Mouse (Mus musculus): ENCODE data around the gene Fscn2.
A peak's percentile ranks its signal among the peaks of the same experiment; 100 is the strongest.

Gene Fscn2

DNA sequence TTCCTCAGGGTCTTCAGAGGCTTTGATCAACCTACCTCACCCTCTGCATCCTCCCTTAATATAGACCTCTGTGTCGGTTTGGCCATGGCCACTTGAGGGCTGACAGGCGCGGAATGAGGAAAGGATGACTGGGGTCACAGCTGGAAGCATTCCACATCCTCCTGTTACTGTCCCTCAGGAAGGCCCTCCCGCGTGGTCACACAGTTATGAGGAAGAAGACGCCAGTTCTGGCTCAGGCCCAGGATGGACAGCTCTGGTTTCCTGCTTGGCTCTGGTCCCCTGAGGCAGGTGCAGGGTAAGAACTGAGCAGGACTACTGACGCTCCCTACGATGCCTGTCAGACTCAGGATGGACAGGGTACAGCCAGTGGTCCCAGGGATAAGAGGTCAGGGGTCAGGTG is 1.3 kb upstream of the Fscn2 start:
- DNase-seq (ENCODE audit: low spot score), result no peak

DNA sequence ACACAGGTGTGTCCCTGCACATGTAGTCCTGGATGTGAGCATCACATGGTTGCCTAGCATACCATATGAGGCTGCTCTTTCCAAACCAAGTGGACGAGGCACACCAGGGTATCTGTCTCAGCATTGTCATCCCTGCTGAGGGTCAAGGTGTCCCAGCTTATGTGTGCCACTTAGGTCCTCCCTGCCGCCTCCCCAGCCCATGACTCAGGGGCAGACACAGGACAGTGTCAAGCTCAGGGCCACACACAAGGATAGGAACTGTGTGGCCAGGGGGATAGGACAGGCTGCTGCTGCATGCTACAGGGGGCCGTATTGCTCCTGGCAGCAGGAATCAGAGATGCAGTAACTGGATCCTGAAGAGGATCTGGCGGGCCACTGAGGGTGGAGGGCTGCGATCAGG is 579 bp upstream of the Fscn2 start:
- no peak for DNase-seq (ENCODE audit: low spot score)

DNA sequence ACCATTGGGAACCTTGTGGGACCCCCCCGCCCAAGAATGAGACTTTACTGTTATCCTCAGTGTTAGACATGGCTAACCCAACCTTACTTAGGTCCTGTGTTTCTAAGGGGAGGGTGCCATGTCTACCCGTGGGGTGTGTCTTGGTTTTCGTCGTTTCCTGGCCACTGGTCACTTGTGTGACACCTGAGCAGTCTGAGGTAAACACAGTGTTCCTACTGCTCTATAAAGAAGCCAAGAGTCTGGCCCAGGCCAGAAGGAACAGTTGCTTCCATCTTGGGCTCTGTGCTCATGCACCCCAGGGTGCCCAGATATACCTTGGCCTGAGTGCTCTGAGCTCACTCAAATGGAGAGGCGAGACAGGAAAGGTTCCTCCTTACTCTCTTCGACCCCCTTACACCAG is 1.6 kb downstream of the Fscn2 start:
- DNase-seq (ENCODE audit: low spot score), result no peak

DNA sequence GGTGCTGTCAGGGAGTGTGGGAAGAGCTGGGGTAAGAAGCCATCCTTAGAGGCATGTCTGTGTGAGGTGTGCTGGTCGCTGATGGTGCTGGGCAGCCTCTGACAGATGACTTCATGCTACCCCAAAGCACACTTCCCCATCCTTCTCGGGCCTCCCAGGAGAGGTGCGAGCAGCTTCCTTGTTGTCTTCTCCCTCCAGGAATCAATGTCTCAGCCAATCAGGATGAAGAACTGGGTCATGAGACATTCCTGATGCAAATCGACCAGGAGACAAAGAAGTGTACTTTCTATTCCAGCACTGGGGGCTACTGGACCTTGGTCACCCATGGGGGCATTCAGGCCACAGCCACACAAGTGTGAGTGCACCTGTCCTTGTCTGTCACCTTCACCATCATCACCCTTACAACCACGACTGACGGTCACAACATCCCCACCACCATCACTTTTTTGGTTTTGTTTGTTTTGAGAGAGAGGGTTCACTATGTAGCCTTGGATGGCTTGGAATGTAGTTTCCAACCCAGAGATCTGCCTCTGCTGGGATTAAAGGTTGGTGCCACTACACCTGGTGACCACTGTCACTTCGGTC is 5.2 kb downstream of the Fscn2 start:
- DNase-seq (ENCODE audit: low spot score), result no peak

DNA sequence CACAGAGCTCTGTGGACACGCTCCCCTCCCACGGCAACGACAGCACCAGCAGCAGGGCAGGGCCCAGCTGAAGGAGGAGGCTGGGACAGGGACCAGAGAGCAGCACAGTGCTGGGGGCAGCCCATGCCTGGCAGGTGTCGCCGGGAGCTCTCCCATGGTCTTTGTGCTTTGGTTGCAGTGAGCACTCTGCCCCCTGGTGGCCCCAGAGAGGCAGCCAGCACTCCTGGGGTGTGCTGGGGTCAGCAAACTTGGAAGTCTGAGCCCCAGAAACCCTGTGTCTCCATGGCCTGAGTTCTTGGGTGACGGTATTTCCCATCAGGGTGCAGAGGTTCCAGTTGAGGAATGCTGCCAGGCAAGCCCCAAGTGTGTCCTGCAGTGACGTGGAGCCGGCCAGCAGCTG is 8.3 kb downstream of the Fscn2 start:
- peak; percentile 71 for DNase-seq (ENCODE audit: low spot score)

DNA sequence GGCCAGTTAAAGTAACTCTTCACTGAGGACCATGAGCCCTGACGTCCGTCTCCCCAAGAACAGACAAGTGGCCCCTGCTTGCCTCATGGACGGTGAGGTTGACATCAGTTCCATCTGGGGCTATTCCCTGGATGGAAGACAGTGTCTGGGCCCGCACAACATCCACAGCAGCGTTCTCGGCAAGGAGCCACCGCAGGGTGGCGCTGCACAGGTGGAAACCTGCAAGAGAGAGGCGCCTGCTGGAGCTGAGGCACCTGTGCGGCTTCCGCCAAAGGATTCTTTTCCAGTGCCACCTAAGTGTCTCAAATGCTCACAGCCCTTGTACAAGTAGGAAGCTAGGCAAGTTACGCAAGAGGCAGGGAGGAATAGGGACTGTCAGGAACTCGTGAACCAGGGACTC is 11.7 kb downstream of the Fscn2 start:
- no peak for DNase-seq (ENCODE audit: low spot score)

DNA sequence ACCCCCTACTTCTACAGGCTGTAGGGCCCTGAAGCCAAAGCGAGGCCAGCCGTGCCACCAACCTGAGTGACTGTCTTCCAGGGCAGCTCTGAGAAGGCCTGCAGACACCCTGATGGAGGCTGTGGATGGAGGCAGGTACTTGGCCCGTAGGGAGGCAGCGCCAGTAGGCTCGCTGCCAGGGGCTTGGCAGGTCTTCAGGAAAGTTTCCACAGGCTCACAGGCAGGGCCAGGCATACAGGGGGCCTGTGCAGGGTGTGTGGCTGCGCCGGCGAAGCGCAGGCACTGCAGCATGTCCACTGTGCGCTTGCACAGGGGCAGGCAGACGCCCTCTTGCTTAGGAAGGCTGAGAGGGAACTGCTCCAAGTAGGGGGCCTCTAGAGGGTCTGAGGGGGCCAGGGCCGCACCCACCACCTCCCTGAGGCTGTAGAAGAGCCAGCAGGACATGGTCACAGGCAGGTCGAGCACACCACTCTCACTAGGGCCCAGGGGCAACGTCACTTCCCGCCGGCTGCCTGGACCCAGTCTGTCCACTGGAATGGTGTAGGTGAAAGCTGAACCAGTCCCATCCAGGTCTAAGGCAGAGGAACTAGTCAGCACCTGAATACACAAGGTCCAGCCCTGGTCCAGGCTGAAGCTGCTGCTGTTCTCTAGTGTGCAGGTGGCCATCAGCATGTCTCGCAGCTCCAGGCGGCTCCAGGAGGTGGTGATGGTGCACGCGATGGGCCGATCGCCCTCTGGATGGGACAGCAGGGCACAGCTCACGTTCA is 12.7 kb downstream of the Fscn2 start:
- no peak for DNase-seq (ENCODE audit: low spot score)

DNA sequence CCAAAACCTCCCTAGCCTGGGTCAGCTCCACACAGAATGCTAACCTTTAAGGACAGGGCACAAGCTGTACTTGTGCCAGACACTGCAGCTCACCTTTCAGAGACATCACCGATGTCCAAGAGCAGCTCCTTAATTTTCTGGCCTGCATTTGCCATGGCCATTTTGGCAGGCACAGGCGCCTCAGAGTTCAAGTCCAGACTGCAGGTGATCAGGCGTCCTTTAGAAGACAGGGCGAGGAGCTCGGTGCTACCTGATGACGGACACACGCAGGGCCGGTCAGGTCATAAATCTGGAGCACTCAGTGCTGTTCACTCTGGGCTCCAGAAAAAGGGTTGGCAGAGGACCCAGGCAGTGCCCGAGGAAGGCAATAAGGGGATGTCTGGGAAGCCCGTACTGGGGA is 14.0 kb downstream of the Fscn2 start:
- DNase-seq (ENCODE audit: low spot score), result no peak

DNA sequence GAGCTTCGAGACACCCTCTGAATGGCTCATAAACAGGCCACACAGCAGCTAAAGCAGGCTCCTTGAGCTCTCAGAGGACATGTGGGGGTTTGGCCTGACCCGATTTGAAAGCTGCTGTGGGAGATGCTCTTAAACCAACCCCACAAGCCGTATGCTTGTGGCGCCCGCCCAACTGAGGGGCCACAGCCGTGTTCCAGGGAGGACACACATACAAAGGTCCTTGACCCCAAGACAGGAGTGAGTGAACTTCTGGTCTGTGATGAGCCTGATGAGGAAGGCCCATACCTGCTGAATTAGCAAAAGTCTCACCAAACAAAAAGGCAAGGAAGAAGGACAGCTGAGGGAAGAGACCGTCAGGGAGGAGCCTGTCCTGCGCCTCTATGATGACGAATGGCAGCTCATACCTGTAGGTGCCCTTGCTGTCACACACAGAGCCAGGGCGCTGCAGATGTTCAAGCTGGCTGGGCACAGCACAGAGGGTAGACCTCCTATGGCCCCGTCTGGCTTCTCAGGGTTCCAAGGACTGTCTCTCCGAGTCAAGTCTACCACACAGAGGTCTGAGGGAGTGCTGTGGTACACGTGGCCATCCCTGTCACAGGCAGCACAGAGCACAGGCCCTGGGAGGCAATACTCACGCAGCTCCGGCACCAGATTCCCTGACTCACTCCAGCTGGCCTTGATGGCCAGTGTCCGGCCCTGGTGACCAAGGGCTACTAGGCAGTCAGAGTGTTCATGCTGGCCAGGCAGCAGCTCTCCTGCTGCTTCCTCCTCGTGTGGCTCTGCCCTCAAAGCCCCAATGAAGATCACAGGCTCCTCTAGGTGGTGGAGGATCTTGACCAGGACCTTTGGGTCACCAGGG is 15.2 kb downstream of the Fscn2 start:
- no peak for DNase-seq (ENCODE audit: low spot score)

DNA sequence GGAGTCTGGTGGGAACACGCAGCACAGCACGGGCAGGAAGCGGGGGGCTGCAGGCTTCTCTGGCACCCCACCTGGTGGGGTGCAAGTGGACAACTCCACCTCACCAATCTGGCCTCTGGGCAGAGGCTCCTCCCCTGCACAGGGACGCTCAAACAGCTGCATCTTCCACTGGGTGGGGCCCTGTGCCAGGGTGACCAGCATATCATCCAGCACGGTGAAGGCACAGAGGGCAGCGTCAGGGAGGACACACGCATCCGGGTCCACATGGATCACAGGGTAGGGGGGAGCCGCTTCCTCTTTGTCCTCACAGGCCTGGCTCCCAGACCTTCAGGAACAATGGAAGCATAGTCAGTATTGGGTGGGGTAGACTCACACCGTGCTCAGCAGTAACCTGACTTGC is 16.0 kb downstream of the Fscn2 start:
- no peak for DNase-seq (ENCODE audit: low spot score)

DNA sequence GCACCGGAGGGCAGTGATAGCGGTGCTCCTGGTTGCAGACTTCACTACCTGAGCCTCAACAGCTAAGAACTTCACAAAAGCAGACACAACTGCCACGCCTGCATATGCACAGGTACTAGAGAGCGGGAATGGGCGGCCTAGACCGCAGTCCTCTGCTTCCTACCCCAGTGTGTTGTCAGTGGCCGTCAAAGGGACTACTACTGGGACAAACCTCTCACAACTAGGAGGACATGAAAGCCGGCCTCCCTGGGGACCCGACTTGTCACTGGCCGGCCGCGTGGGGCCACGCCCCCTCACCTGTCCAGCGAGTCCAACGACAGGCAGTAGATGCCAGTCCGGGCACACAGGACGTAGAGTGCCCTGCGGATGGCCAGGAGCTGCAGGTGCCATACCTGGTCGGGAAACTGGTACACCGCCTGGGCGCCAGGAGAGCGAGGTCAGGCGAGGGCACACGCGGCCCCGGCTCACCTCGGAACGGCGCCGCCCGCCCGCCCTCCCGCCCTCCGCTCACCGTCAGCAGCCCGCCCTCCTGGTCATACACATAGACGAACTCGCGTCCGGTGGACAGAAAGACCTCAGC is 16.8 kb downstream of the Fscn2 start:
- DNase-seq (ENCODE audit: low spot score), result no peak

DNA sequence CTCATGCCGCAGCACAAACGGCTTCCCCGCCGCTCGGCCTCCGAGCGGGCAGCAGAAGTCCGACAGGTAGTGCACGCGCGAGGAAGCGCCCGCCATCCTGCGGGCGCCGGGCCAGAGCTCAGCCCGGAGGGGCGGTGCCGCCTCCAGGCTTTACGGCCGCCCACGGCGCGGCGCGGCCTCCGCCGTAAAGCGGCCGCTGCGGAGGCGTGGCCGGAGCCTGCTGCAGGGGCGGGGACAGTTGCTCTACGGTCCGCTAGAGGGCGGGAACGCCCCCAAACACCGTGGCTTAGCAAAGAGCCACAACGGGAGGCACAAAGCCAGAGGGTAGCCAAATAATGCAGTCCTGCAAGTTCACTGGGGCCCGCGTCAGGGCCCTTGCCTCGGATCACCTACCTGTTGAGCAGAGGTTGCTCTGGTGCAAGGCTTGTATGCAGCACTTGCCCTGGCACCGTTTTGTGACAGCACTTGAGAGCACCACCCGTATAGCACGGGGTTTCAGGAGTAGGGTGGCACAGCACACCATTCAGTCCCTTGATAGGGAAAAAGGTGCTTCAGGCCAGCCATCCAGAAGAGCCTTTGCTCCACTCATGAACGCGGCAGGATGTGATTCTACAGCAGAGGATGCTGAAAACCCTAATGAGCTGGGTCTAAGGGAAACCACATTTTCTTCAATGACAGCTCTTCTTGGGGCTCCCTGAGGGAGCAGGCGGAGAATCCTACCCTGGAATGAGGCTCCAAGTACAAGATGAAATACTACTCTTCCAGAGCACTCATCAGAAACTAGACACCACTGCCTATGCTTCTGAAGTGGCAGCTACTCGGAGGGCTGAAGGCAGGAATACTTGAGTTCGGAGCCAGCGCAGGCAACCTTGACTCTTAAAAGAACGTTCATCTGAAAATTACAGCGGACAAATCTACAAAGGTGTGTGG is 17.5 kb downstream of the Fscn2 start, which contains the start of gene Faap100:
Gene Faap100 (minus strand): TSS at position 154 of the 930 bp plus-strand sequence.
- DNase-seq (ENCODE audit: low spot score), result peak; percentile 88

DNA sequence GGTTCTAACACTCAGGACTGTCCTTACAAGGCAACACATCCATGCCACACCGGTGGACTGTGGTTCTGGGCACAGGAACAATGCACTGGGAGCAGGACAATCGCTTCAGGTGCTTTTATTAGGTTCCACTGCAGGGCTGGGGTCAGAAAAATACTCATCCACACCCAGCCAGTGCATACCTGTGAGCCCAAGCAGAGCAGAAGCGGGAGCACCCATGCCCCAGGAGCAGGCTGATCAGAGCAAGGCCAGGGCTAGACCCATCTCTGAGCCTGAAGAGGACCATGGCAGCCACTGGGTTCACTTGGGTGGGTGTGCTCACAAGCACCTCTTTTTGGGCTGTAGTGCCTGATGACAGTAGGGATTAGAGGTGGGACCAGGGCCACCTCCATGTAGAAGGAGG is 18.9 kb downstream of the Fscn2 start:
- no peak for DNase-seq (ENCODE audit: low spot score)

DNA sequence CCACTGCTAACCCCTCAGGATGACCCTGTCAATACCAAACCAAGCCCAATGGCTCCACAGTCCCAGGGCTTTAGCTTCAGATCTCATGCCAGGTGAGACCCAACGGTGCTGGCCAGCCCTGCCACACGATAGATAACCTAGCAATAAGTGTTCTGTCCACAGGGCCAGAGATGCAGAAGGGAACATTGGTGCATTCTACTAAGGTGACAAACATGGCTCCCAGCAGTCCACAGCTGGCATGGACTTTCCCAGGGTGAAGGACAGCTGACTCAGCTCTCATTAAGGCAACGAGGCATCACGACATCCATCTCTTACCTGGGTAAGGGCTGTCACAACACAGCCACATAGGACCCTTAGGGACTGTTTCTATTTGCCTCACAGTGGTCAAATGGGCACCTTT is 19.8 kb downstream of the Fscn2 start:
- DNase-seq (ENCODE audit: low spot score), result no peak

DNA sequence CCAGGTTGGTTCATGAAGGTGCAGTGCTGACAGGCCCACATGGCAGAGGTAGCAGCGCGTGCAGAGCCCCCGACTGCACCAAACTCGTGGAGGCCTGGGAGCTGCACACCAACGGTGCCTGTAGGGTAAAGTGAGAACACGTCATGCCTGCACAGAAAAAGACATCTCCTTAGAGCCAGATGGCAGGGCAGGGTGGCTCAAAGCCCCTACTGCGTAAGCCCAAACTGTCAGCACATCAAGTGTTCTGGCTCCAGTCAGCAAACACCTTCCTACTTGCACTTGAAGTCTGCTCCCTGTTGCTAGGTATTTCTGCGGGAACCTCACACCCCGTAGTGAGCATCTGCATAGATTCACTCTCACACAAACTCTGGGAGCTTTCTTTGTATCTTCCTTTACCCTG is 21.2 kb downstream of the Fscn2 start:
- DNase-seq (ENCODE audit: low spot score), result no peak

DNA sequence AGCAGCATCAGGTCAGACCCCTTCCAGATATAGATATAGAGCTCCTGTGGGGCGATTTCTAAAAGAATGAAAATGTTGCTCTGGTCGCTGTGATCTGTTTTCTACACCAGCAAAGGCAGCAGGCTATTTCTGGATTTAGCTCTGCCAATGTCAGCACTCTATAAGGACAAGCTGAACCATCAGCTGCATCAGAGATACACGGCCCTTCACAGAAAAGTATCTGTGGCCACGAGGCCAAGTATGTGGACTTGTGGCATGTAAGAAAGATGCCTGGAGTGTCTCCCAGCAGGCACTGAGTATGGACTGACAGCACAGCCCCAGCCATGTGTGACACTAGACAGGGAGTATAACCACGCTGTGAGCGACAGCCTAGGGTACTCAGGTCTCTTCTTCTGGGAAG is 25.3 kb downstream of the Fscn2 start:
- DNase-seq (ENCODE audit: low spot score), result no peak

DNA sequence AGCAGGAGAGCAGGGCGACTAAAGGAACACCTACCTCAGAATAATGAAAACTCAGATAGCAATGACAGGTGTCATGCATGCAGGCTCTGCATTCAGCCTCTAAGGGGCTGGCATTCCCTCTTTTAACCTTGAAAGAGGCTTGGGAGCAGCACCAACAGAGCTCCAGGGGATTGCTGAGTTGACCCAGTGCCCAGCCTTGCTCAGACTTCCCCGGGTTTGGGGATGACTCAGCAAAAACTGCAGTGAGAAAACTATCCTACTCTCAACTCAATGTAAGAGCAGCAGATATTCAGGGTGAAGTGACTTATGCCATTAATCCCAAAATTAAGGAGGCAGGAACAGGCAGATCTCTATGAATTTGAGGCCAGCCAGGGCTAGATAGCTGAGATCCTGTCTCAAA is 25.8 kb downstream of the Fscn2 start:
- no peak for DNase-seq (ENCODE audit: low spot score)

DNA sequence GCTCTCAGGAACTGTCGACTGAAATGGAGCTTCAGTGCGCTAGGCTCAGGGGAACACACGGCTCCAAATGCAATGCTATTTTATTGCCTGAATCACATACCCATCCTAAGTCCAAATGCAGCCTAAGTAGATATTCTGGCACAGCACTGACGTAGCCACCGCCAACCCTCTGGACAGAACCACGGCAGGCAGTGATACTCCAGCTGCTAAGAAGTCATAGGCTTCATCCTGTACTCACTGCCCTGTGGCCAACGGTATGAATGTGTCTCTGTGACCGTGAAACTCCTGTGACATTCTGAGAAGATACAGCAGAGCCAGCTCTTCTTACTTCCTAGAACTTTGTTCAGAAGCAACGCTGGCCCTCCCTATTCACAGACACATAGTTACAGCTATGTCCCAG is 27.2 kb downstream of the Fscn2 start:
- no peak for DNase-seq (ENCODE audit: low spot score)

DNA sequence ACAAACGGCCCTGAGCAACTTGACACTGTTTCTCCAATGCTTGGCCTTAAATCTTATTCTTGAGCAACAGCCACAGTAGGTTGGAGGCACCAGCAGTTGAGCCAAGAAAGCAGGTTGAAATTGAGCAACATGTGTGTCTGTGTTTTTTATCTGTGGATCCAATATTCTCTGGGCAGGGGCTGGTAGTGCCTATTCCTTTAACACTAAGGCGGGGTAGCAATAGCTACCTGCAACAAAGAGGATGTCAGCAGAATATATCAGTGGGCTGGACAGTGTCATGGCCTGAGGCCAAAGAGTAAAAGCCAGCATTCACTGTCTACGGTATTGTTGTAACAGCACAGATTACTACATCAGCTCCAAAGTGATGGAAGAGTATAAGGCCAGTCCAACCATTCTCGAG is 34.3 kb downstream of the Fscn2 start:
- no peak for DNase-seq (ENCODE audit: low spot score)

DNA sequence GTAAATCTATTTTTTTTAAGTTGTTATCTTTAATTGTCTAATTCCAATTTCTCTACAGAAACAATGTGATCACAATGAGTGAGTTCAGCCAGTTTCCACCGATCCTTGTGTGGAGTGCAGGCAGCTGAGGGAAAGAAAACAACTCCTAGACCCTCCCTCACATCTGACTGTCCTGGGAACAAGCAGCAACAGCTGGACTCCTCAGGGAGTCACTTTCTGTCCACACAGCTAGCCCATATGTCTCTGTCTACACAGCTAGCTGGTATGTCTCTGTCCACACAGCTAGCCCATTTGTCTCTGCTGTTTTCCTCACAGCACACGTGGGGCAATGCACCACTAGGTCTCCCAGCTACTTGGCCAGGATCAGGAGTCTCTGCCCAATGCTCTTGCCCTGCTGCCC is 36.3 kb downstream of the Fscn2 start:
- DNase-seq (ENCODE audit: low spot score), result no peak

DNA sequence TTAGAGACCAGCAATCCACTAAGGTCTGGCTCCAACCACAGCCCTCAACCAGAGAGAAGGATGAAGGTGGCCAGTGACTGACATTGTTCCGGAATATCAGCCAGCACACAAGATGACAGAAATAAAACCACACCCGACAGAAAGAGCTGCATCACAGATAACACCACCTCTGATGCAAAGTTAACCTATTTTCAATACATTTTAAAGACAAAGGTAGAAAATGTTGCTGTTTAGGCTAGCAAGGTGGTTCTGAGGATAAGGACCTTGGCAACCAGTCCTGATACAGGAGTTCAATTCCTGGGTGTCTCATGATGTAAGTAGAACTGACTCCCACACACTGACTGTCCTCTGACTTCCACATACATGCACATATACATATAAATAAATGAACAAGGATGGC is 38.0 kb downstream of the Fscn2 start:
- DNase-seq (ENCODE audit: low spot score), result no peak

DNA sequence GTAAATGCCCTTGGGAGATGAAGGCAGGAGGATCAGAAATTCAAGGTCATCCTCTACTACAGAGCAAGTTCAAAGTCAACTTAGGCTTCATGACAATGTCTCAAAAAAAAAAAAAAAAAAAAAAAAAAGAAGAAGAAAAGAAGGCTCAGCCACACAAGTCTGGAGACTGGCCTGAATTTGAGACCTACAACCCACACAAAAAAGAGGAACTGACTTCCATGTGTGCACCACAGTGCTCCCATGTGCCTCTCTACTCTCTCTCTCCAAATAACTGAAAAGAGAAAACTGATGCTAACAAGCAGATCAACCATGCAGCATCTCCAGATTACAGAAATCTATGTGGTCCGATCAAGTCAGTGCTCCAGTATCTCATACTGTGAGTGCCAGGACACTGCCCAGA is 43.5 kb downstream of the Fscn2 start:
- no peak for DNase-seq (ENCODE audit: low spot score)

Measured in layer of hippocampus, adult 11-12 months (tissue).